Mouse (Mus musculus): Measurements from ENCODE around the gene Ccnl2. TPM values are rescaled to one million over a fixed set of nuclear protein-coding genes. Genes with fewer than 3 reads are reported as not detected.

Gene Ccnl2
- polyA plus RNA-seq, 1 experiment: 24.7 TPM

DNA sequence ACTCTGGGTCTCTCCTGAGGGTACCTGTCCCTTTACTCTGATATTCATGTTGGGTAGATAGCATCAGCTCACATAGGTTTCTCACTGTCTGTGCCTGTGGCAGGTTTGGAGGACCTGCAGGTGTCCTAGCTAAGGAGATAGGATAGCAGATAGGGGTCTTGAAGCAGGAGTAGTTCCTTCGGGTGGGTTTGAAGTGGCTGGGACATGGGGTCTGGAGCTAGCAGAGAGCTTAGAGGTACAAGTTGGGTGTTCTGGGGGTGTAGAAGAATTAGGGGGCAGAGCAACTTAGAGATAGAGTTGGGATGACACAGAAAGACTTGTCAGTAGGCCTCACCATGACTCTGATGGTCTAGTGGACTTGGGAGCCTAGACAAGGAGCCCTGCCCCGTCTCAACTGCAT, 37.1 kb downstream of the Ccnl2 start:
- TF ChIP-seq MAX (IDR thresholded peaks at IDR 0.05; ENCODE audit: low read depth) (no peak), USF1 (IDR thresholded peaks at IDR 0.05; ENCODE audit: low read depth) (no peak), MYOG (IDR thresholded peaks at IDR 0.05; ENCODE audit: control insufficient read depth in 1 of 3, insufficient read depth in 1 of 3, insufficient read length in 2 of 3, low read depth in 2 of 3) (no peak), POLR2AphosphoS2 (IDR thresholded peaks at IDR 0.05; ENCODE audit: insufficient read length, low read depth) (no peak), MYOD1 (IDR thresholded peaks at IDR 0.05; ENCODE audit: control insufficient read depth in 1 of 3, insufficient read length in 2 of 3, low read depth in 2 of 3) (no peak), CEBPB (IDR thresholded peaks at IDR 0.05; ENCODE audit: insufficient read depth, poor library complexity, severe bottlenecking) (no peak), SRF (IDR thresholded peaks at IDR 0.05; ENCODE audit: control insufficient read depth, insufficient read length, low read depth) (no peak), TCF12 (IDR thresholded peaks at IDR 0.05; ENCODE audit: insufficient read depth, poor library complexity, severe bottlenecking) (no peak)
- no peak overlapping the region for H3ac ChIP-seq (ENCODE audit: control insufficient read depth, insufficient read length)
- peak overlapping the region; percentile 100 for H3K4me2 ChIP-seq (ENCODE audit: low read depth)
- H3K79me2 ChIP-seq (ENCODE audit: control insufficient read depth, insufficient read depth): peaks cover 45% of the 10 kb centered on the region
- peak overlapping the region; percentile 80 for H3K4me3 ChIP-seq
- no peaks in the 10 kb centered on the region for H3K27me3 ChIP-seq (ENCODE audit: control insufficient read depth, insufficient read depth, insufficient read length)
- no peaks in the 10 kb centered on the region for H3K36me3 ChIP-seq (ENCODE audit: control insufficient read depth, insufficient read depth)

DNA sequence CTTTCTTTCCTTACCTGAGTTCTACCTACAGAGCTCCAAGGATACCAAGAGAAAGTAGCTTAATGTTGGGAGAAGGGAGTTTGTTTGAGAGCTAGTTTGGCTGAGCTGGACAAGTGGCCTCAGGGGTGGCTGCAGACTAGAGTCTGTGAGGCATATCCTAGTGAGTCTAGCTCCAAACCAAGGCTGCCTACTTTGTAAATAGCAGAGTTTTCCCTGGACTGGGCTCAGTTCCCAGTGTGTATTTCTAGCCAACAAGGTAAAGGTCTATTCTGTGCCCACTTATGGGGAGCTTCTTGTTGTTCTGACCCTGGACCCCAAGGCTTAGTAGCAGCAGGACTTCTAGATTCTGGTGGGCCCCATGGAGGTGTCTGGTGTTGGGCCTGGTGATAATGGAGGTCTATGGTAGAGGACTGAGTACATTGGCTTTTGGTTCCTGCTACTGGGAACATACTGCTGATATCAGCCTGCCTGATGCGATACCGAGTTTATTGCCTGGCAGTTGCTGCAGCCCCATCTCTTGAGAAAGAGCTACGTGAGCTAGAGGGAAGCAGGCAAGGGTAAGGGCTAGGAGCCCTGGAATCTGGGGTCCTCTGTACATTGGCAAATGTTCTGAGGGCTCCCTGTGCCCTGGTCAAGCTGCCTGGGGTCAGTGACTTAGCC, 37.6 kb downstream of the Ccnl2 start:
- H3K79me2 ChIP-seq (ENCODE audit: control insufficient read depth, insufficient read depth): peaks cover 45% of the 10 kb centered on the region
- no peaks in the 10 kb centered on the region for H3K36me3 ChIP-seq (ENCODE audit: control insufficient read depth, insufficient read depth)
- TF ChIP-seq E2F4 (IDR thresholded peaks at IDR 0.05; ENCODE audit: insufficient read depth): no peak
- H3ac ChIP-seq (ENCODE audit: control insufficient read depth, insufficient read length): no peak overlapping the region
- peak overlapping the region; percentile 100 for H3K4me2 ChIP-seq (ENCODE audit: low read depth)
- H3K4me3 ChIP-seq: no peak overlapping the region
- no peaks in the 10 kb centered on the region for H3K27me3 ChIP-seq (ENCODE audit: control insufficient read depth, insufficient read depth, insufficient read length)

DNA sequence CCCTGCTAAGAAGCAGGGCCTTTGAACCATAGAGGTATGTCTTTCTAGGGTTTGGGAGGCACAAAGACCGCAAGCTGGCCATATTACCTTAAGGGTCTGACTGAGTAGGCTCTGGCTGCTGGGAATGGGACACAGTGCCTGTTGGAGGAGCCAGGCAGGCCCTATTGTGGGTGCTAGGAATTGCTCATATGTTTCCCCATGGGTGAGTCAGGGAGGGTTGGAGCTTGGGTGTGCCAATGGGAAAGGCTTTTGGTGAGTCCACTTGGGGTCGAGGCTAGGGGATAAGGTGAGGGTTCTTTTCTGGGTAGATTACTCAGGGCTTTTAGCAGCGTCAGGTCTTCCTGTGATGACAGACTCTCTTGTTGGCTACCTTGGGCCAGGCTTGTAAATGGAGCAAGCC, 39.1 kb downstream of the Ccnl2 start:
- Histone ChIP-seq H3K27me3 (ENCODE audit: control insufficient read depth, insufficient read depth, insufficient read length) (no peaks in the 10 kb centered on the region), H3K79me2 (ENCODE audit: control insufficient read depth, insufficient read depth) (peaks cover 45% of the 10 kb centered on the region), H3K4me2 (ENCODE audit: low read depth) (peak overlapping the region; percentile 34), H3K4me3 (no peak overlapping the region), H3ac (ENCODE audit: control insufficient read depth, insufficient read length) (no peak overlapping the region), H3K36me3 (ENCODE audit: control insufficient read depth, insufficient read depth) (no peaks in the 10 kb centered on the region)
- TF ChIP-seq MYOD1 (IDR thresholded peaks at IDR 0.05; ENCODE audit: control insufficient read depth in 1 of 3, insufficient read length in 2 of 3, low read depth in 2 of 3) (no peak), MAX (IDR thresholded peaks at IDR 0.05; ENCODE audit: low read depth) (no peak), CEBPB (IDR thresholded peaks at IDR 0.05; ENCODE audit: insufficient read depth, poor library complexity, severe bottlenecking) (no peak), MYOG (IDR thresholded peaks at IDR 0.05; ENCODE audit: control insufficient read depth in 1 of 3, insufficient read depth in 1 of 3, insufficient read length in 2 of 3, low read depth in 2 of 3) (no peak), POLR2A (IDR thresholded peaks at IDR 0.05; ENCODE audit: insufficient read length, low read depth) (no peak), REST (IDR thresholded peaks at IDR 0.05; ENCODE audit: insufficient read depth, insufficient read length) (no peak)

DNA sequence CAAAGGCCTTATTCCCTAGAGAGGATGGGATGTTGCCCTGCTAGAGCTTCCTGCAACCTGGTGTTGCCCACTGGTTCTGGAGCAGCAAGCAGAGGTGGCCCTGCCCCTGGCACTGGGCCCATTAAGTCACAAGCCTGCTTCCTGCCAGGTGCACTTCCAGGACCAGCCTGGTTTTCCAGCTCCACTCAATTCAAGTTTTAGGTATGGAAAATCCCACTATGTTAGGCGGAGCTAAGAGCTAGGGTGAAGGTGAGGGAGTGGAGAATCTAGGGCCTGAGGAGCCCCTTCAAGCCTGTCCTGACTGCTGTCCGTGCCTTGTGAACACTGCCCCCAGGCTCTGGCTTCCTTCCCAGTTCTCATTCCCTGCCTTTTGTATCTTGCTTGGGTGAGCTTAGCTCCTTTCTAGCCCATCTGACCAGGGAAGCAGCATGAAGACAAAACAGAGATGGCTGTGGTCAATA, 39.7 kb downstream of the Ccnl2 start:
- Histone ChIP-seq H3K4me3 (no peak overlapping the region), H3K79me2 (ENCODE audit: control insufficient read depth, insufficient read depth) (peaks cover 45% of the 10 kb centered on the region), H3ac (ENCODE audit: control insufficient read depth, insufficient read length) (no peak overlapping the region), H3K27me3 (ENCODE audit: control insufficient read depth, insufficient read depth, insufficient read length) (no peaks in the 10 kb centered on the region), H3K4me2 (ENCODE audit: low read depth) (no peak overlapping the region), H3K36me3 (ENCODE audit: control insufficient read depth, insufficient read depth) (no peaks in the 10 kb centered on the region)
- no peak for TF ChIP-seq MYOG (IDR thresholded peaks at IDR 0.05; ENCODE audit: control insufficient read depth in 1 of 3, insufficient read depth in 1 of 3, insufficient read length in 2 of 3, low read depth in 2 of 3)
- no peak for TF ChIP-seq MYOD1 (IDR thresholded peaks at IDR 0.05; ENCODE audit: control insufficient read depth in 1 of 3, insufficient read length in 2 of 3, low read depth in 2 of 3)
- no peak for TF ChIP-seq POLR2A (IDR thresholded peaks at IDR 0.05; ENCODE audit: insufficient read length, low read depth)
- no peak for TF ChIP-seq CEBPB (IDR thresholded peaks at IDR 0.05; ENCODE audit: insufficient read depth, poor library complexity, severe bottlenecking)
- TF ChIP-seq E2F4 (IDR thresholded peaks at IDR 0.05; ENCODE audit: insufficient read depth): no peak
- TF ChIP-seq POLR2AphosphoS2 (IDR thresholded peaks at IDR 0.05; ENCODE audit: insufficient read length, low read depth): no peak
- no peak for TF ChIP-seq SRF (IDR thresholded peaks at IDR 0.05; ENCODE audit: control insufficient read depth, insufficient read length, low read depth)
- TF ChIP-seq TCF12 (IDR thresholded peaks at IDR 0.05; ENCODE audit: insufficient read depth, poor library complexity, severe bottlenecking): no peak
- no peak for TF ChIP-seq USF1 (IDR thresholded peaks at IDR 0.05; ENCODE audit: low read depth)
- TF ChIP-seq MAX (IDR thresholded peaks at IDR 0.05; ENCODE audit: low read depth): no peak
- no peak for TF ChIP-seq REST (IDR thresholded peaks at IDR 0.05; ENCODE audit: insufficient read depth, insufficient read length)
- TF ChIP-seq TCF3 (IDR thresholded peaks at IDR 0.05; ENCODE audit: insufficient read length, low read depth): no peak

DNA sequence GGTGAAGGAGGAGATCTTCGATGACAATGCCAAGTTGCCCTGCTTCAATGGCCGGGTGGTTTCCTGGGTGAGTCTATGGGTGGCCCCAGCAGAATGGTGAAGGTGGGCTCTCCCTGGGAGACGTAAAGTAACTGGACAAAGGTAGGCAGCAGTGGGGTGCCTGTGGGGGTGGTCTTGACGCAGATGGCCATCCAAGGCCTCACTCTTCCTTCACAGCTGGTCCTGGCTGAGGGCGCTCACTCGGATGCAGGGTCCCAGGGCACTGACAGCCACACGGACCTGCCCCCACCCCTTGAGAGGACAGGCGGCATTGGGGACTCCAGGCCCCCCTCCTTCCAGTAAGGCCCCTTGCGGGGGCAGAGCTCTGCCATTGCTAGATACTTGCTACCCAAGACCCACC, 41.1 kb downstream of the Ccnl2 start:
- H3K36me3 ChIP-seq (ENCODE audit: control insufficient read depth, insufficient read depth): no peaks in the 10 kb centered on the region
- no peak for TF ChIP-seq REST (IDR thresholded peaks at IDR 0.05; ENCODE audit: insufficient read depth, insufficient read length)
- no peak for TF ChIP-seq CEBPB (IDR thresholded peaks at IDR 0.05; ENCODE audit: insufficient read depth, poor library complexity, severe bottlenecking)
- TF ChIP-seq POLR2AphosphoS2 (IDR thresholded peaks at IDR 0.05; ENCODE audit: insufficient read length, low read depth): no peak
- TF ChIP-seq E2F4 (IDR thresholded peaks at IDR 0.05; ENCODE audit: insufficient read depth): no peak
- no peak for TF ChIP-seq MYOG (IDR thresholded peaks at IDR 0.05; ENCODE audit: control insufficient read depth in 1 of 3, insufficient read depth in 1 of 3, insufficient read length in 2 of 3, low read depth in 2 of 3)
- no peak for TF ChIP-seq USF1 (IDR thresholded peaks at IDR 0.05; ENCODE audit: low read depth)
- TF ChIP-seq MAX (IDR thresholded peaks at IDR 0.05; ENCODE audit: low read depth): no peak
- no peak for TF ChIP-seq SRF (IDR thresholded peaks at IDR 0.05; ENCODE audit: control insufficient read depth, insufficient read length, low read depth)
- no peak for TF ChIP-seq TCF12 (IDR thresholded peaks at IDR 0.05; ENCODE audit: insufficient read depth, poor library complexity, severe bottlenecking)
- no peak for TF ChIP-seq MYOD1 (IDR thresholded peaks at IDR 0.05; ENCODE audit: control insufficient read depth in 1 of 3, insufficient read length in 2 of 3, low read depth in 2 of 3)
- TF ChIP-seq TCF3 (IDR thresholded peaks at IDR 0.05; ENCODE audit: insufficient read length, low read depth): no peak
- no peak for TF ChIP-seq POLR2A (IDR thresholded peaks at IDR 0.05; ENCODE audit: insufficient read length, low read depth)
- no peak overlapping the region for H3K4me2 ChIP-seq (ENCODE audit: low read depth)
- H3K4me3 ChIP-seq: no peak overlapping the region
- H3K79me2 ChIP-seq (ENCODE audit: control insufficient read depth, insufficient read depth): peaks cover 35% of the 10 kb centered on the region
- no peaks in the 10 kb centered on the region for H3K27me3 ChIP-seq (ENCODE audit: control insufficient read depth, insufficient read depth, insufficient read length)
- no peak overlapping the region for H3ac ChIP-seq (ENCODE audit: control insufficient read depth, insufficient read length)

Measured in myocyte (in vitro differentiated cells).